Mouse (Mus musculus) G1E (cell line): ENCODE data around the gene Egfl8.

Experiments used
- CTCF ChIP-seq: IDR thresholded peaks from 2 replicates; pipeline ENCODE4 v1.5.1; 2012; ENCODE audit warnings: low read depth, low read length, inconsistent platforms, mixed read lengths
- GATA1 ChIP-seq: IDR thresholded peaks from 2 replicates; pipeline ENCODE4 v1.6.1; 2012; ENCODE audit warnings: borderline replicate concordance, low read length, inconsistent platforms, mixed read lengths
- GATA2 ChIP-seq: IDR thresholded peaks from 2 replicates; pipeline ENCODE4 v1.6.1; 2012; ENCODE audit warnings: low read depth, low read length, inconsistent platforms, borderline replicate concordance
- POLR2AphosphoS5 ChIP-seq: IDR thresholded peaks from 2 replicates; pipeline ENCODE4 v1.6.1; 2012; ENCODE audit warnings: low read depth, low read length, inconsistent platforms; ENCODE audit not compliant: insufficient replicate concordance
- TAL1 ChIP-seq: conservative IDR thresholded peaks from 2 replicates; pipeline ENCODE4 v1.6.1; 2012; ENCODE audit warnings: low read depth, low read length, inconsistent platforms, mixed read lengths

GRCm38 (mm10) chr17:34655581-34655991 is 39.8 kb upstream of the Egfl8 start:
- TF ChIP-seq CTCF (no peak), GATA1 (no peak), TAL1 (no peak), POLR2AphosphoS5 (no peak), GATA2 (no peak)
